Mouse (Mus musculus) MEL (cell line): ENCODE measurements around the gene Arhgap1. TPM values are rescaled to one million over a fixed set of nuclear protein-coding genes. Genes with fewer than 3 reads are reported as not detected.

Experiments
- DNase-seq: peaks from one replicate; pipeline ENCODE4 v3.0.0; 2011; ENCODE audit warnings: low read depth, low spot score
- H3K27ac ChIP-seq: 2 replicates; pipeline ENCODE4 v1.5.1; 2012; ENCODE audit warnings: low read depth, mild to moderate bottlenecking, control low read depth, low read length, moderate library complexity; ENCODE audit not compliant: control insufficient read depth
- H3K27me3 ChIP-seq, 2 experiments: fragments of 150-350 bp in 1 of 2; sonication (generic) in 1 of 2; 2 replicates each; pipeline ENCODE4 v1.6.1; 2012; ENCODE audit warnings: low read length in 2 of 2, mild to moderate bottlenecking in 2 of 2, improper control_type of control experiment in 1 of 2, moderate library complexity in 1 of 2; ENCODE audit not compliant: insufficient read depth in 2 of 2, control insufficient read depth in 1 of 2
- H3K36me3 ChIP-seq, 2 experiments: 2 replicates each; pipeline ENCODE4 v1.6.1; 2012 to 2014; ENCODE audit warnings: low read length in 2 of 2, improper control_type of control experiment in 1 of 2, inconsistent platforms in 1 of 2, mild to moderate bottlenecking in 1 of 2; ENCODE audit not compliant: insufficient read depth in 2 of 2, control insufficient read depth in 1 of 2
- H3K4me1 ChIP-seq, 2 experiments: fragments of 150-350 bp in 1 of 2; sonication (generic) in 1 of 2; 2 replicates each; pipeline ENCODE4 v1.6.1; 2012; ENCODE audit warnings: low read length in 2 of 2, improper control_type of control experiment in 1 of 2, mild to moderate bottlenecking in 1 of 2; ENCODE audit not compliant: insufficient read depth in 2 of 2, control insufficient read depth in 1 of 2
- H3K4me3 ChIP-seq, 2 experiments: fragments of 150-350 bp in 1 of 2; sonication (generic) in 1 of 2; 2 replicates each; pipeline ENCODE4 v1.5.1; 2012; ENCODE audit warnings: low read depth in 2 of 2, low read length in 2 of 2, mild to moderate bottlenecking in 2 of 2, moderate library complexity in 2 of 2, control low read depth in 1 of 2, improper control_type of control experiment in 1 of 2; ENCODE audit not compliant: control insufficient read depth in 1 of 2, insufficient read depth in 1 of 2
- H3K79me2 ChIP-seq: 2 replicates; pipeline ENCODE4 v1.6.1; 2012; ENCODE audit warnings: mild to moderate bottlenecking, low read length, moderate library complexity; ENCODE audit not compliant: control insufficient read depth, poor library complexity, insufficient read depth
- H3K9ac ChIP-seq: 2 replicates; pipeline ENCODE4 v1.6.1; 2012; ENCODE audit warnings: low read depth, mild to moderate bottlenecking, control low read depth, low read length, moderate library complexity; ENCODE audit not compliant: control insufficient read depth, poor library complexity, severe bottlenecking
- H3K9me3 ChIP-seq: fragments of 150-350 bp; sonication (generic); replicated peaks from 2 replicates; pipeline ENCODE4 v1.6.1; 2012; ENCODE audit warnings: mild to moderate bottlenecking, low read length, improper control_type of control experiment, moderate library complexity; ENCODE audit not compliant: insufficient read depth
- BHLHE40 ChIP-seq: IDR thresholded peaks from 2 replicates; pipeline ENCODE4 v1.6.1; 2012; ENCODE audit warnings: low read depth, mild to moderate bottlenecking, inconsistent platforms, low read length, improper control_type of control experiment, borderline replicate concordance
- CHD2 ChIP-seq: IDR thresholded peaks from 2 replicates; pipeline ENCODE4 v1.6.1; 2011; ENCODE audit warnings: low read length, improper control_type of control experiment
- E2F4 ChIP-seq: IDR thresholded peaks from 2 replicates; pipeline ENCODE4 v1.6.1; 2011; ENCODE audit warnings: low read depth, low read length, improper control_type of control experiment, borderline replicate concordance
- ELF1 ChIP-seq: IDR thresholded peaks from 2 replicates; pipeline ENCODE4 v1.6.1; 2014; ENCODE audit warnings: low read depth, mild to moderate bottlenecking, inconsistent platforms, low read length, improper control_type of control experiment, moderate library complexity
- EP300 ChIP-seq, 2 experiments: IDR thresholded peaks; 2 replicates each; pipeline ENCODE4 v1.6.1; 2011; ENCODE audit warnings: improper control_type of control experiment in 2 of 2, low read length in 2 of 2, low read depth in 1 of 2, mild to moderate bottlenecking in 1 of 2
- ETS1 ChIP-seq: IDR thresholded peaks from 2 replicates; pipeline ENCODE4 v1.6.1; 2012; ENCODE audit warnings: low read depth, mild to moderate bottlenecking, inconsistent platforms, low read length, improper control_type of control experiment, moderate library complexity
- GATA1 ChIP-seq: IDR thresholded peaks from 2 replicates; pipeline ENCODE4 v1.6.1; 2011; ENCODE audit warnings: low read depth, low read length, improper control_type of control experiment
- HCFC1 ChIP-seq: IDR thresholded peaks from 2 replicates; pipeline ENCODE4 v1.6.1; 2012; ENCODE audit warnings: low read depth, mild to moderate bottlenecking, inconsistent platforms, low read length, improper control_type of control experiment, moderate library complexity
- JUND ChIP-seq: IDR thresholded peaks from 2 replicates; pipeline ENCODE4 v1.6.1; 2011; ENCODE audit warnings: low read depth, mild to moderate bottlenecking, improper control_type of control experiment, low read length
- KAT2A ChIP-seq: conservative IDR thresholded peaks from 2 replicates; pipeline ENCODE4 v1.6.1; 2012; ENCODE audit warnings: low read depth, low read length, improper control_type of control experiment, inconsistent platforms
- MAFK ChIP-seq: IDR thresholded peaks from 2 replicates; pipeline ENCODE4 v1.6.1; 2011; ENCODE audit warnings: low read depth, mild to moderate bottlenecking, low read length, improper control_type of control experiment, borderline replicate concordance
- MAX ChIP-seq: IDR thresholded peaks from 2 replicates; pipeline ENCODE4 v1.6.1; 2011; ENCODE audit warnings: low read length, improper control_type of control experiment
- MAZ ChIP-seq: IDR thresholded peaks from 2 replicates; pipeline ENCODE4 v1.6.1; 2012; ENCODE audit warnings: low read depth, mild to moderate bottlenecking, inconsistent platforms, low read length, improper control_type of control experiment
- MEF2A ChIP-seq: IDR thresholded peaks from 2 replicates; pipeline ENCODE4 v1.6.1; 2014; ENCODE audit warnings: low read depth, mild to moderate bottlenecking, inconsistent platforms, low read length, improper control_type of control experiment; ENCODE audit not compliant: poor library complexity, insufficient replicate concordance, severe bottlenecking; ENCODE audit errors: extremely low read depth
- MXI1 ChIP-seq: IDR thresholded peaks from 2 replicates; pipeline ENCODE4 v1.6.1; 2011; ENCODE audit warnings: mild to moderate bottlenecking, low read depth, low read length, improper control_type of control experiment
- MYB ChIP-seq: IDR thresholded peaks from 2 replicates; pipeline ENCODE4 v1.6.1; 2011; ENCODE audit warnings: mild to moderate bottlenecking, low read depth, low read length, improper control_type of control experiment
- MYC ChIP-seq: IDR thresholded peaks from 2 replicates; pipeline ENCODE4 v1.6.1; 2011; ENCODE audit warnings: low read depth, mild to moderate bottlenecking, low read length, improper control_type of control experiment, moderate library complexity
- NELFE ChIP-seq: IDR thresholded peaks from 2 replicates; pipeline ENCODE4 v1.6.1; 2011; ENCODE audit warnings: low read depth, low read length, improper control_type of control experiment
- NRF1 ChIP-seq: IDR thresholded peaks from 2 replicates; pipeline ENCODE4 v1.6.1; 2014; ENCODE audit warnings: low read depth, mild to moderate bottlenecking, inconsistent platforms, low read length, improper control_type of control experiment, moderate library complexity; ENCODE audit not compliant: poor library complexity, insufficient read depth, severe bottlenecking
- POLR2A ChIP-seq, 2 experiments: IDR thresholded peaks; 2 replicates each; pipeline ENCODE4 v1.6.1; 2011 to 2012; ENCODE audit warnings: low read length in 2 of 2, mild to moderate bottlenecking in 2 of 2, control low read depth in 1 of 2, improper control_type of control experiment in 1 of 2, low read depth in 1 of 2, moderate library complexity in 1 of 2; ENCODE audit not compliant: control insufficient read depth in 1 of 2, insufficient read depth in 1 of 2, poor library complexity in 1 of 2
- POLR2AphosphoS2 ChIP-seq: IDR thresholded peaks from 2 replicates; pipeline ENCODE4 v1.6.1; 2011; ENCODE audit warnings: low read length, improper control_type of control experiment
- RAD21 ChIP-seq: IDR thresholded peaks from 2 replicates; pipeline ENCODE4 v1.6.1; 2011; ENCODE audit warnings: mild to moderate bottlenecking, low read depth, low read length, improper control_type of control experiment
- RCOR1 ChIP-seq: IDR thresholded peaks from 2 replicates; pipeline ENCODE4 v1.6.1; 2012; ENCODE audit warnings: low read depth, mild to moderate bottlenecking, inconsistent platforms, low read length, improper control_type of control experiment
- SIN3A ChIP-seq: IDR thresholded peaks from 2 replicates; pipeline ENCODE4 v1.6.1; 2012; ENCODE audit warnings: low read length, improper control_type of control experiment, inconsistent platforms
- TBP ChIP-seq: IDR thresholded peaks from 2 replicates; pipeline ENCODE4 v1.8.0; 2011; ENCODE audit warnings: low read depth, low read length, improper control_type of control experiment
- TCF12 ChIP-seq: IDR thresholded peaks from 2 replicates; pipeline ENCODE4 v1.6.1; 2014; ENCODE audit warnings: low read depth, mild to moderate bottlenecking, inconsistent platforms, low read length, improper control_type of control experiment, moderate library complexity
- USF1 ChIP-seq: IDR thresholded peaks from 2 replicates; pipeline ENCODE4 v1.6.1; 2014; ENCODE audit warnings: low read depth, mild to moderate bottlenecking, inconsistent platforms, low read length, improper control_type of control experiment, moderate library complexity
- USF2 ChIP-seq, 2 experiments: IDR thresholded peaks; 2 replicates each; pipeline ENCODE4 v1.6.1; 2011 to 2012; ENCODE audit warnings: improper control_type of control experiment in 2 of 2, low read length in 2 of 2, borderline replicate concordance in 1 of 2, inconsistent platforms in 1 of 2, low read depth in 1 of 2, mild to moderate bottlenecking in 1 of 2; ENCODE audit not compliant: insufficient read depth in 1 of 2
- ZC3H11A ChIP-seq: IDR thresholded peaks from 2 replicates; pipeline ENCODE4 v1.6.1; 2012; ENCODE audit warnings: low read depth, mild to moderate bottlenecking, inconsistent platforms, low read length, improper control_type of control experiment
- ZMIZ1 ChIP-seq: IDR thresholded peaks from 2 replicates; pipeline ENCODE4 v1.6.1; 2012; ENCODE audit warnings: low read depth, mild to moderate bottlenecking, inconsistent platforms, low read length, improper control_type of control experiment, moderate library complexity
- ZNF384 ChIP-seq: IDR thresholded peaks from 2 replicates; pipeline ENCODE4 v1.6.1; 2012; ENCODE audit warnings: low read depth, mild to moderate bottlenecking, inconsistent platforms, low read length, improper control_type of control experiment
- polyA plus RNA-seq, 2 experiments: library from polyadenylated mRNA; stranded (reverse) in 1 of 2; unstranded in 1 of 2; fragments of >175 nt in 1 of 2; fragments of >200 nt in 1 of 2; gene quantifications; 2 replicates each; pipeline versions ENCODE4 v1.2.1 to v1.2.4; 2012; ENCODE audit warnings: low replicate concordance in 2 of 2, low read depth in 1 of 2; ENCODE audit not compliant: insufficient read length in 2 of 2, insufficient read depth in 1 of 2, missing spikeins in 1 of 2
- total RNA-seq: library from RNA; depleted of rRNA; stranded (reverse); fragments of 300-350 nt; gene quantifications from 2 replicates; pipeline ENCODE4 v1.2.3, GENCODE M21; 2012; rRNA removed

Gene Arhgap1
- total RNA-seq, result 21.4 and 23.5 TPM in 2 replicates
- 10 to 100 TPM in 1 of 2 experiments, not detected in 1; 40.1 TPM for polyA plus RNA-seq

DNA sequence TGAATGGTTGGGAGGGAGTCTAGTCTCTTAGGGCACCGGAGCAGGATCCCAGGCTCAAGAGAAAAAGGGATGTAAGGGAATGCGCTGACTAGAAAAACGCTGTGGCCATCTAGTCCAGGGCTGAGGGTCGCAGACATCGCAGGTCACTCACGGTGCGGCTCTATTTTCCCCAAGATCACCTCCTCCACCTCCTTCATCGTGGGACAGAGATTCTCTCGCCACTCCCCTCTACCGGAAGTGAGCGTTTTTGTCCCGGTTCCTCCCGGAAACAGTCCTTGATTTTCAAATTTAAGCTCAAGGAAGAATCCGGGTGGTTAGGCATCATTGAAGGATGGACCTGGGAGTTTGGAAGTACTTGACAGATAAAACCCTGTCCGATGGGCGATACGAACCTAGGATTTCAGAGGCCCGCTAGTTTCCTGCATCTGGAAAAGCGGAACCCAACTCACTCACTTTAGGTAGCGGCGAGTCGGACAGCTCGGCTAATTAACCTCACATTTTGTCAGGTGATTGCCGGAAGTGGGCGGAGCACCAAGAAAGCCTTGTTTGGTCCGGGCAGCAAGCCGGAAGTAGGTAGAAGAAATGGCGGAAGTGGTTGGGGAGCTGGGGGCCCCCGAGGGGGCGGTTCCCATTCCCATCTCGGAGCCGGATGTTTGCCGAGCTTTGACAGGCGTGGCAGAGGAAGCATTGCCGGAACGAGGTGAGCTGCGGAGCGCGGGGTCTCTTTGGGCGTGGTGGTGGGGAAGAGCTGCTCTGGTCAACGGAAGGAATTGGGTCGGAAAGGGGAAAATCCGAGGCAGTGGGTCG, at the start of gene Arhgap1, which contains the start of gene Zfp408:
Gene Arhgap1 (plus strand): TSS at position 308 of the 807 bp plus-strand sequence.
Gene Zfp408 (minus strand): TSS at position 239 of the 807 bp plus-strand sequence.
- no peaks in the 10 kb centered on the region for H3K27me3 ChIP-seq
- no peaks in the 10 kb centered on the region for H3K9me3 ChIP-seq
- peak; percentile 100 for DNase-seq
- H3K4me3 ChIP-seq, result peak within 1 kb of the TSS; percentile 89 to 94
- H3K27ac ChIP-seq, result peak within 1 kb of the TSS; percentile 90
- H3K36me3 ChIP-seq, result peaks cover 0 to 4% of the 10 kb centered on the region in 2 experiments; a peak in 3 of 4 replicates
- H3K9ac ChIP-seq, result peak within 1 kb of the TSS; percentile 92
- H3K4me1 ChIP-seq, result peaks cover 0 to 5% of the 10 kb centered on the region in 2 experiments; a peak in 2 of 4 replicates
- H3K79me2 ChIP-seq, result peaks cover 26% of the 10 kb centered on the region
- TF ChIP-seq ZMIZ1, result peak; percentile 81; the same call in 1 of the 2 replicates
- TF ChIP-seq CHD2, result no peak
- peak in 1 of 2 experiments; percentile 56; a peak in 1 of 4 replicates for TF ChIP-seq USF2 (IDR thresholded peaks at IDR 0.05; ENCODE audit: borderline replicate concordance in 1 of 2, insufficient read depth in 1 of 2, low read depth in 1 of 2, low read length in 2 of 2)
- peak; percentile 25; the same call in 1 of the 2 replicates for TF ChIP-seq TCF12
- peak; percentile 73; the same call in 1 of the 2 replicates for TF ChIP-seq ETS1
- no peak for TF ChIP-seq RAD21
- TF ChIP-seq BHLHE40, result peak; percentile 89
- peak in 1 of 2 experiments; percentile 58; a peak in 1 of 4 replicates for TF ChIP-seq EP300 (IDR thresholded peaks at IDR 0.05; ENCODE audit: low read depth in 1 of 2, low read length in 2 of 2)
- peak; percentile 86 for TF ChIP-seq KAT2A
- peak; percentile 29; the same call in 1 of the 2 replicates for TF ChIP-seq E2F4
- no peak for TF ChIP-seq MEF2A
- no peak for TF ChIP-seq GATA1
- peak; percentile 61 to 88; a peak in 3 of 4 replicates for TF ChIP-seq POLR2A (IDR thresholded peaks at IDR 0.05; ENCODE audit: control insufficient read depth in 1 of 2, insufficient read depth in 1 of 2, low read depth in 1 of 2, low read length in 2 of 2, poor library complexity in 1 of 2)
- no peak for TF ChIP-seq JUND
- TF ChIP-seq ZNF384, result 0 out of 2 replicates have a peak, but pooled peaks have one; percentile 25
- peak; percentile 99 for TF ChIP-seq ELF1
- TF ChIP-seq MXI1, result peak; percentile 95
- 0 out of 2 replicates have a peak, but pooled peaks have one; percentile 32 for TF ChIP-seq MYB
- peak; percentile 96 for TF ChIP-seq HCFC1
- TF ChIP-seq USF1, result peak; percentile 94
- peak; percentile 80 for TF ChIP-seq NELFE
- peak; percentile 50; the same call in 1 of the 2 replicates for TF ChIP-seq RCOR1
- no peak for TF ChIP-seq MAFK
- peak; percentile 82 for TF ChIP-seq TBP
- peak; percentile 89; the same call in 1 of the 2 replicates for TF ChIP-seq MAZ
- TF ChIP-seq POLR2AphosphoS2, result peak; percentile 83; the same call in 1 of the 2 replicates
- 0 out of 2 replicates have a peak, but pooled peaks have one; percentile 11 for TF ChIP-seq NRF1
- peak; percentile 90 for TF ChIP-seq MYC
- TF ChIP-seq SIN3A, result peak; percentile 98
- TF ChIP-seq MAX, result peak; percentile 83
- no peak for TF ChIP-seq ZC3H11A
